Mouse (Mus musculus): ENCODE measurements at regions not wholly inside any gene's neighbourhood (a gene's known extent, or its start where the extent isn't known, plus 50 kb on each side); places are given as distances from the start of the nearest gene placed in this dataset.

DNA sequence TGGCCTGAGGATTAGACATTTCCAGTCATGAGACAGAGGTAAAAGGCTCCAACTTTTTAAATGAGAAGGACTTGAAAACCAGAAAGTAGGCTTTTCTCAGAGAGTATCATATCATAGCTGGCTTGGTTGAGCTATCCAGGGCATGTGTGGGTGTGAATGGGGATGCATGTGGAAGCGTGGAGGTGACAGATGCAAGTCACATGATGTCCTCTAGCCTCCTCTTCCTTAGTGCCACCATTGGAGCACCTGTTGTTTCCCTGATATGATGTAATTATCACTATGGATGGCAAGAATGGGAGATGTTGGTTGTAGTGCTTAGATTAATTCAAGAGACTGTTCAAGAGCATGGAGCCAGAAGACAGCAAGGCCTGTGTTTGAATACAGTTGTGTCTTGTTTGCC is 510.0 kb downstream of the Ccdc171 start:
- DNase-seq, result no peak

DNA sequence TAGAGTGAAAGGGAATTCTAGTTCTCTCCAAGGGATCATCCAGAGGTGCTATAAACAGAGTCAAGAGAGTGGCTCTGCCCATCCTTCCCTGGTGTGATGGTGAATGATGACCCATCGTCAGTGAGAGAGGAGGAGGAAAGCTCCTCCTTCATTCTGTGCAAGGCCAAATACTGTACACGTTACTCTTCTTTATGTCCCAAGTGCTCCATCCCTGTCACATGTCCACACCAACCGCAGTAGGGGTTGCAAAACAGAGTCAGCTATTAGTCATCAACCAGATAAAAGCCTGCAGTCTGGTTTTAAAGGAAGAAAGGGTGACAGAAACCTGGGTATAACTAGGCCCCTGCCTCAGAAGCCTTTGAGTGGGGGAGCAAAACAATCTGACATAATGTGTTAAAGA is 512.2 kb downstream of the Ccdc171 start:
- DNase-seq, result no peak

DNA sequence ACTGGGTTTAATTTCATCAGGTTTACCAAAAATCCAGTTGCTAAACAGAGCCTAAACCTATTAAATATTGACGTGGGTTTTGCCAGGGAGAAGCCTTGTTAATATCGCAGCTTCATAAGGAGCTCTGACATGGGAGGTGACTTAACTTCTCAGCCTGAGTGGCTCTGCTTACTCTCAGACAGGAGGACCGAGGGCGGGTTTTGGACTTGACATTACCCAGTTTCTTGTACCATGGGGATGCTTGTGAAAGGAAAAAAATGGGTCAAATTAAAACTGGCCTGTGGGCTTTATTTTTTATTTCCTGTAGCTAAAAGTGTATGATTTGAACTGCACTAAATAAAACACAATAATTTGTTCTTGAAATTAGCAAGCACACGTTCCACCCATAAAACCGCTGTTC is 524.9 kb downstream of the Ccdc171 start:
- DNase-seq, result no peak

DNA sequence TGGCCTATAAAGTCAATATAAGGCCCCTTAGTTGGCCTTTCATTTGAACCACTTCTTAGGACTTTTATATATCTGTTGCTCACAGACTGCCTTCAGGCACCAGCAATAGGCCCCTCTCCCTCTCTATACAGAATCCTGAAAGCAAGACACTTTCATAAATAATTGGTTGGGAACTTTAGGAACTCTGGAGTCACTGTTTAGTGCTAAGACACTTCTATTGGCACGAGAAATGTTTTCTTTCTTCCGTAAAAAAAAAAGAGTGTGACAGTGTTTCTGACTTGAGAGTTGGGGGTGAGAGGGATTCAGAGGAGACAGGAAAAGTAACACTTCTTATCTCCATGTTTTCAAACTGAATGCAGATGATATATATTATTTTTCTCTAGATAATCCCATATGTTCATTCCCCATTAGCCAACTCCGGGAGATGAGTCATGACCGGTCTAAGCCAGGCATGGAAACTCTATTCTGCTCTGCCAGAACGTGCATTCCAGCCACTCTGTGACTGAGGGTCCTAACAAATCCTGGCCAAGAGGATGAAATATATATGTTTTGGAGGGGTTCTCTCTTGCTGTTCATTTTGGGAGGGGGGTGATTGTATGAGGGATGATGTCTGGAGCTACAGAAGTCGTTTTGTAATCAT is 531.6 kb downstream of the Ccdc171 start:
- DNase-seq, result no peak

DNA sequence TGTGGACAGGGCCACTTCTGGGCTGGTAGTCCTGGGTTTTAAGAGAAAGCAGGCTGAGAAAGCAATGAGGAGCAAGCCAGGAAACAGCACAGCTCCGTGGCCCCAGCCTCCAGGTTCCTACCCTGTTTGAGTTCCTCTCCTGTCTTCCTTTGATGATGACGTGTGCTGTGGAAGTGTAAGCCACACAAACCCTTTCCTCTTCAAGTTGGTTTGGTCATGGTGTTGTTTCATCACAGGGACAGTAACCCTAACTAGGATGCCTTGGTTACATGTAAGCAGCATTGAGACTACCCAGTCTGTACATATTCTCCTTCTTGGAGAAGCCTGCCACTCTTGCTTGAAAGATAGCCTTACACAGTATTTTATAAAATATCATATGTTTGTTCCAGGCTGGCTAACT is 534.8 kb downstream of the Ccdc171 start:
- DNase-seq, result no peak

DNA sequence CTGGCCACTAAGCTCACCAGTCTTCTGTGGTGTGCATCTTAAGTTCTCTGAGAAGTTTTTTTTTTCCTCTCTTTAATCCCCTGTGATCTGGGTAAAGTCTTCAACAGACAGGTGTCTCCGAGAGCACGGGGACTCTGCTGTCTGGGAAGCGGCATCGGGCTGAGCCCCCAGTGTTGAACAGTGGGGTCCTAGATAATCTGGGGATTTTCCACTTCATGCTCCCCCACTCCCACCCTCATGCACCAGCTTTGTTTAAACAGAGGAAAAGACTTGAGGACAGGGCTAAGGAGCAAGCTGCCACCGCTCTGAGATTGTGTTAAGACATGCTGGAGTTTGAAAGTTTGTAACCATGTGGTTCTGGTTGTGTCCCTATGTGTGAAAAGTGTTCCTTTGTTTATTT is 538.4 kb downstream of the Ccdc171 start:
- no peak for DNase-seq

DNA sequence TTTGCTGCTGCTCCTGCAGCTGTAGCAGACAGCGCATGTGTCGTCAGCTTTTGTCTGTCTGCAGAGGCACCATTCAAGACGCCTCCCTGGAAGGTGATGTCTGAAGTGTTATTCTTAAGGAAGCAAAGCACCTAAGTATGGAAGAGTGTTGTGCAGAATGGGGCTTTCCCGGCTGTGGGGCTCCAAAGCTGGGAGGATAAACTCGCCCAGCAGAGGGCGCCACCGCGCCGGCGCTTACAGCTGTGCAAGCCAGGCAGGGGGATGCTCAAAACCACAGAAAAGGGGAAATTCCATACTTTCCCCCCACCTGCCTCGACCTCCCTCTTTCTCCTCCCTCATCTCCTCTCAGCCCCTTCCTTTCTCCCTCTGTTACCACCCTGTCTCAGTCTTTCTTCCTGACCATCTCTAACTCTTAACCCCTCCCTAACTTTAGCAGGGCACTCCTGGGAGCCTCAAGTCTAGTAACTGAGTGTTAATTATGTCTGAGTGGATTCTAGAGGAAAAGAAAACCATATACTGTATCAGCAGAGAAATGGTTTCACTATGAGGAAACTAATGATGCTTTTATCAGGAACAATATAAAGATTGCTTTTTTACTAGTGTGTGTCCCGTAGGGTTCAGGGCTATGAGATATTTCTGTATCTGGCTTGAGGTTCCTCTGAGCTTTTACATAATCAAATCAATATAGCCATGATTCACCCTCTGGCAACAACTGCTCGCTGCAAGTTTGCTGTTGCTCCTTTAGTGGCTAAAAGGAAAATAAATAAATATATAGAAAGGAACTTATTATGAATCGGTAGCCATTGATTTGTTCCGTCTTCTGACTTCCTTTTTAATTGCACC is 539.5 kb downstream of the Ccdc171 start:
- peak; percentile 89 to 92 for DNase-seq

DNA sequence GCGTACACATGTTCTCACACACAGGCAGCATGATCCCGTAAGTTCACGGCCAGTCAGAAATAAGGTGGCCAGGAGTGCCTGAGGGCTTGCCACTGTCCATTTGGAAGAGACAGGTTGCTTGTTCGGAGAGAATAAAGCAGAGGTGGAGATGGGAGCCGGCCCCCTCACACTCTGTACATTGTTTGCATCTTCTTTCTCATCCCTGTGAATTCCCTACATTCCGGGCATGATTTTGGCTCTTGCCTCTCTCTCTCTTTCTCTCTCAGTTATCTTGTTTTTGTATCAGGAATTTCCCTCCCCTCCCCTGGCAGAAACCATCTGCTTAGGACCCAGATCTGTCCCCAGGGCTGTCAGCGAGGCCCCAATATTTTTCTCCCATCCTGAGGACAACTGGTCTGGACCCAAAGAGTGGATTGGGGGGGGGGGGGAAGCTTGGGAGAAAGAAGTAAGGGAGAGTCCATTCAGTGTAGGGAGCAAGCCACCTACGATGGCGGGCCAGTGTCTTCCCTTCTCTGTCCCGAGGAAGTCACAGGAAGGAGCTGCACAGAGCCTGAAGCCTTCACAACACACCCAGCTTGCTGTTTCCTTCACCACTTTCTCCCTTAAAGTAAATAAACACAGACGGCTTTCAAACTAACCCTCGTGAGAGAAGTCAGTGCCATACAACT is 540.2 kb downstream of the Ccdc171 start:
- DNase-seq, result no peak

DNA sequence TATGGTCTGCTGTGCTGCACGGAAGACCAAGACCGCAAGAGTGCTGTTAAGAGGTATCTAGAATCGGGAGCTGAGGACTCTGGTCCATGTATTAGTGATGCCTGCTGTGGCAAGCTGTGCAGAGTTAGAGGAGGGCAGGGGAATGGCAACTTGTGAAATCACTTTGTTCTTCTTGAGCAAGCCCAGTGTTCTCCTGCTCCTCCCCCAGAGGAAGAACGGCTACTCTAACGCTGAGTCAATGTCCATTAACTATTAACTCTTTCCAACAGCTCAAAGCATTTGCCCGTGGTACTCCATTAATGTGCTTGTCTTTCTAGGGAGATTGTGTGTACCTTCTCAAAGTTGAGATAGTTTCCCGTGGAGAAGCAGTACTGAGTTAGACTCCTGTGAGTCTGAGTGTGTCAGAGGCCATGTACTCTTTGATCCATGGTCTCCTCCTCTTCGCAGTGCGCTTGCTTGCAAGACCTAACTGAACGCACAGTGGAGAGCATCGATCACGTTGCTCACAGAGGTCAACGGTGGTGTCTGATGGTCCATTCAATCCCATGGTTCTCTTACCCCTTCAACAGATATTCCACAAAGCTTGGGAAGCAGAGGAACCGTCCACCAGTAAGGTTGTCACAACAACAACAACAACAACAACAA is 542.7 kb downstream of the Ccdc171 start:
- no peak for DNase-seq

DNA sequence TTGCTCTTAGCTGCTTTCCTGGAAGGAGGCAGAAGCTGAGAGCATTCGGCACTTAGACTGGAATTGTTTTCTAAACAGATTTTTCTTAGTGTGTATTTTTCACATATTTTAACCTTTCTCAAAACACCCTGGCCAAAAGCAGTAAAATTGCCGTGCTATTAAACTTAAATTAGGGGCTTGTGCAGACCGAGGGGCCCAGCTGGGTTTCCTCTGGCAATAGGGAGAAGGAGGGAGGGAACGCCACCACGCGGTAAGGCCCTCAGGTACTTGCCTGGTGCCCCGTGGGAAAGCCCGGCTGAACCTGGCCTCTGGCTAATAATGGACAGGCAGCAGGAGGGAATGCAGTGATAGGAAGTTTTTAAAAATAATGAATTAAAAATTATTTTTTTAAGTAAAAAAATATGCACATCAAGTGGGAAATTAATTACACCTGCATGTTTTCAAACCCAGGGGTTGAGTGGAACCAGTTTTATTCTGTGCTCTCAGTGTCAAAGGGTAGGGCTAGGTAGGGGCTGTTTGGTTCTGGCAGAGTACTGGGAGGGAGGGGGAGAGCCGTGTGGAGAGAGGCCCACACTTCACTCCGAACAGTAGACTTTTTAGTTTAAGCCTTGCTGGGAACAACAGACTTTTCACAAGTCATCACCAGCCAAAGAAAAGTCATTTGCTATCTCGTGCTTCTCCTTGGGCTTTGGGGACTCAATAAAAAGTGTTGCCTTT is 543.8 kb downstream of the Ccdc171 start:
- DNase-seq, result no peak

DNA sequence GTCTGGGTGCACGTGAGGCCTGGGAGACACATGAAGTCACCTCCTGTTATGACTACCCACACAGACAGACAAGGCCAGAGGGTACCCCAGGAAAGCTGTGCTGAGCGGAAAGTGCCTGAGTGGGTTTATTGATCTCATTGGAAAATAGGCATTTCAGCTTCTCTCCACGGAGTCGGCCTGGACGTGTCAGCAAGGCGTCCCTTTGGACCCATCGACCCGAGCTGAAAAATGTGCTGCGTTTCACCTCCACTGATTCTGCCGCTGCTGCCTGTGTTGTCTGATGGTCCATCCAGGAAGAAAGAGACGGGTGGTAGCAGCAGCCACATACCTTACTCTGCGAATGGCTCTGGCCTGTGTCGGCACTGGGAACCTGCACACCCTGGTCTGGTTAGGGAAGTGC is 544.3 kb downstream of the Ccdc171 start:
- no peak for DNase-seq

DNA sequence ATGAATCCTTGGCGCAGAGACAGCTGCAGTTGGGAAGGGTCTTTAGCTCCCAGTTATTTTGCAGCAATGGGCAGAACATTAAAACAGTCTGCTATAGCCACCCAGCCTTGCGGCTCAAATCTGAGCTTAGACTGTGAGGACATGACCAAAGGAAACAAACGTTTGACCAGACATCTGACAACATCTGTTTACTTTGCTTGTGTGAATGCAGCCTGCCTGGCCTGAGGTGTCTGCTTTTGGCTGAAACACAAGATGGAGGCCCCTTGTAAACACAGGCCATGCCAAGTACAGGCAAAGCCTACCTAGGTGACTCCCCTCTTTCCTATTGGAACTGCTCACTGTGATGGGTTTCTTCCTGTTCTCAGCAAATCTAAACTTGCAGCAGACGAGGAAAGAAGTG is 544.7 kb downstream of the Ccdc171 start:
- no peak for DNase-seq

DNA sequence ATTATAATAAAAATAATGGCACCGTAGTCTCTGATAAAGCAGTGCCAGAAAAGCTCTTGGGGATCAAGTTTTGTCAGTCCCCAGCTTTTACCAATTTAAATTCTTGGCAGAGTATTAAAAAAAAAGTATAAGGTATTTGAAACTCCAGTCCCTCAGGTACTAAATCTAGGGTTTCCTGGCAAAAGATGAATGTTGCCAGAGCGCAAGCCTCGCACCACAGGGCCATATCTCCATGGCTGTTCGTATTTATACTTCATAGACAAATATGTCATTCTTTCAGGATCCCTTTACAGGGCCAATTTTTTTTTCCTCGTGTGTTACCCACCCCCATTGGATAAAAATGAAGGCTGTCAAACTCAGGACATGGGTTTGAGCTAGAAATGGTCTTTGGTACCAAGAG is 546.8 kb downstream of the Ccdc171 start:
- no peak for DNase-seq

DNA sequence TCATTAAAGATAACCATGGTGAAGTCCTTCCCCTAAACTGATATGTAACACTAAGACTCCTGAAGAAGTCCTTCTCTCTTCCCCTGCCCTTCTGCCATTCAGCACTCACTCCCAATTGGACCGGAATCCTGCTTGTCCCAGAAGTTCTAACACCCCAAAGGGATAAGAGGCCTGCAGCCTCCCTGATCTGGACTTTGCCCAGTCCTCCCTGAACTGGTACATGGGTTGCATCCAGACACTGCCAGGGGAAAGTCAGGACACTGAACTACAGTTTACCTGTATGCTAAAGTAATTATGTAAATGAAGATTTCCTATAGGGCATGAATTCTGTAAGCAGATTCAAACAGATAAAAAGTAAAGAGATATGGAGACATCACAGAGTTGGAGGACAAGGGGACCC is 551.2 kb downstream of the Ccdc171 start:
- no peak for DNase-seq

DNA sequence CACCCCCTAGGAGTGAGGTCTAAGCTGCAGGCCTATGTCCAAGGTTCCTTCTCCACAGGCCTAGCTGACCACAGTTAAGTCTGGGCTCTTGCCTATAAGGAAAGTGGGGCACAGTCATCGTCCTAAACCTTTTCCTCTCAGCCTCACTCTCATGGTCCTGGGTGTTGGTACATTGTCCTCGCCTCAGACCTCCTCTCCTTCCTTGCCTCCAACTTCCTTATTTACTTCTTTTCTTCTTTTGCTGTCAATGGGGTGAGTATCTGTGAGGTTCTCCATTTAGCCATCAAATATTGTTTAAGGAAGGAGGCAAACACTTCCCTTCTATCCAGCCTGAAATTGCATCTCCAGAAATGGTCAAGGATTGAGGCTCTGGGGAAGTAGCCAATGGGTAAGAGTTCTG is 554.2 kb downstream of the Ccdc171 start:
- DNase-seq, result no peak

DNA sequence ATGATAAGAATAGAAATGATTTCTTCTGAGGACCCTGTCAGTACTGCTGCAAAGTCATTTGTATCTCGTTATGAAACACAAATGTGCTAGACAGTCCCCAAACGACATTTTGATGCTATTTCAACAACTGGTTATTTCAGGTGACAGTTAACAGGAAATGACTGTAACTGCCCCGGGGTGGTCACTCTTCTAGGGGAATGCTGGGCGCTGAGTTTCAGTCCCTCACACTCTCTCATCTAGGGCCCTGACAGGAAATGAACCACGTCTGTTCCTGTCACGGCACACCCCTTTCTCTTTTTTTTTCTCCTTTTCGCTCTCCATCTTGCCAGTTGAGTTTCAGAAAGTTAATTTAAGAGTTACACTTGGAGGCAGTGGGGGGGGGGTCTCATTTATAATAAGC is 556.2 kb downstream of the Ccdc171 start:
- no peak for DNase-seq

DNA sequence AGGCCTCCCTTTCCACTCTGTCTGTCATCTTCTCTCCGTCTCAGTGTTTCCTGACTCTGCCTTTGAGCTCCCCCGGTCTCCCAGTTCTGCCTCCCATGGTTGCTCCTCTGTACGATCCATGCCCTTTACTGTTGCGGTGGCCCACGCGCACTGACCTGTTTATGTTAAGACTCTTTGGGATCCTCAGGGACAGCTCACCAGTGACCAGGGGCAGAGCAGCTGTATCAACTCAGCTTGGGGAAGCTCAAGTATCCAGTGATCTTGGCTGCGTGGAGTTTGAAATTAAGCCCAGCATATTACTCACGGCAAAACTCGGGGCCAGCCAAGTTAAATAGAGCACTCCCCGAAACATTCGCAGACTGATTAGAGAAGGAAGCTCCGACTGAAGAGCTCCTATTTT is 562.8 kb downstream of the Ccdc171 start:
- DNase-seq, result no peak

DNA sequence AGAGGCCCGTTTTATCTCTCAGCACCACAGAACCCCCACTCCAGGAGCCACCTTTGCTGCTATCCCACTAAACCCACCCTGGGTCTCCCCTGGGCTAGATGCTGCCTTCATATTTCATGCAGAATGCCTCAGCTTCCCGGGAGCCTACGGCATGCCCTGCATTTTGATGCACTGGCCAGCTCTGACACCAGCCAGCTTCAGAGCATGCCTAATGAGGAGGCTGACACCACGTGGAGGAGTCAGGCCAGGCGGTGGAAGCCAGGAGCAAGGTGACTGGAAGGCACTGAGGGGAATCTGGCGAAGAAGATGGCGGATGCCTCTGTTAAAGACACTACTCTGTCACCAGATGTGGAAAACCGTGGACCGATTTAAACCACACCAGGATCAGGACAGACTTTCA is 567.2 kb downstream of the Ccdc171 start:
- peak; percentile 43 to 56 for DNase-seq

DNA sequence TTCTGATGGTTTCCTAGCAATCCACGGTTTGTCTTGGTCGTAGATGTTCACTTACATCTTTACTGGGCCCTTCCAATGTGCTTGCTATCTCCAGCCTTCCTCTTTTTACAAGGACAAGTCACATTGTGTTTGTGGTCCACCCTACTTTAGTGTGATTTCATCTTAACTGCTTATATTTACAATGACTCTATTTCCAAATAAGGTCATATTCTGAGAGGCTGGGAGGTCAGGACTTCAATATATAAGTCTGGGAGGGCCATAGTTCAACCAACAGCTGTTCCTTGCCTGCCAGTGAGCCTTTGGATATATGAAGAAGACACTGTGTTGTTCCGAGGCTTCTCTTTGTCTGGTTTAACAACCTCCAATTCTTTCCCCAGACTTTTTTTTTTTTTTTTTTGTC is 569.9 kb downstream of the Ccdc171 start:
- no peak for DNase-seq

DNA sequence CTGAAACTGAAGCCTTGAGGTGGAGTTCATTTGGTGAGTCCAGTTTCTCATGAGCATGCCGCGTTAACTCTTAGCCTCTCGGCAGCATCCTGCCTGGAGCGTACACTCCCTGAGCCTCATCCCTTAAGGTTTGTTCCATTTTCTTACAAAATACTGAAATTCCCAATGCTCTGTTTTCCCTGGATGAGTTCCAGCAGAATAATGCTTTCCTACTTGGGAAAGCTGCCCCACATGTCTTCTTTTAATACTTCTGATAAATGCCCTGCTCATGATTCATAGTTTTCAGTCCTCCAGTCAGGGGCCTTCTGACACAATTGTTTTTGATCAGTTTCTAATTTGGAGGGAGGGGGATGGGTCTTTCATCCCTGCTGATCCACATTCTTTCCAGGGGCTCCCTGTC is 570.7 kb downstream of the Ccdc171 start:
- no peak for DNase-seq

DNA sequence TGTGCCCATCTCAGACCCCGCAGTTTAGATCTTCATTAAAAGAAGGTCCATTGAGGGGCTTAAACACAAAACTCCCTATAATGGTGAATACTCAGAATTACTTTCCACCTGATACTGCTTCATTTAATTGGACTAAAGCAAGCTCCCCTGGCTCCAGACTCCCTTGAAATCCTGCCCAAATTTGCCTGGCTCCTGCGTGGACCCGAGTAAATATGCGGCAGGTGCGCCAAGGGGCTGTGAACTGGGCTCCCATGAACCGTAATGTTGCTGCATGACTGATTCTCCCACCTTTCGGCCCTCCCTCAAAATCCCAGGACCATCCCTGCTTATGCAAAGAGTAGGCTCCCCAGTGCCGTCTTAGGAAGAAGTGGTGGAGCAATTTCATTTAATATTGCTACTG is 573.7 kb downstream of the Ccdc171 start:
- DNase-seq, result peak; percentile 59 to 65

DNA sequence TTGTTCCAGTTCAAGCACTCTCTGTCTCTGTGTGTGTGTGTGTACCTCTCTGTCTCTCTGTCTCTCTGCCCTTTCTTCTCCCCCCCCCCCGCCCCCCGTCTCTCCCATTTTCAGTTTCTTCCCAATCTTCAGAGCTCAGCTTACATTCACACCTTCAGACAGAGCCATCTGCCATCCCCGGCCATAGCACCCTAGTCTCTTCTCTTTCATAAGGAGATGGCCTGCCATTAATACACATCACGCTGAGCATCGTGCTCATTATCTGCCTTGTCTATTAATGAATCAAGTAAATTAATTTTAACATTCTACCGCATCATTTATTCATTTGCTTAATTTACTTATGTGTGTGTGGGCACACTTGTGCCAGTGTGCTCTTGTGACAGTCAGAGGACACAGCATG is 573.2 kb downstream of the Bnc2 start:
- DNase-seq, result no peak

DNA sequence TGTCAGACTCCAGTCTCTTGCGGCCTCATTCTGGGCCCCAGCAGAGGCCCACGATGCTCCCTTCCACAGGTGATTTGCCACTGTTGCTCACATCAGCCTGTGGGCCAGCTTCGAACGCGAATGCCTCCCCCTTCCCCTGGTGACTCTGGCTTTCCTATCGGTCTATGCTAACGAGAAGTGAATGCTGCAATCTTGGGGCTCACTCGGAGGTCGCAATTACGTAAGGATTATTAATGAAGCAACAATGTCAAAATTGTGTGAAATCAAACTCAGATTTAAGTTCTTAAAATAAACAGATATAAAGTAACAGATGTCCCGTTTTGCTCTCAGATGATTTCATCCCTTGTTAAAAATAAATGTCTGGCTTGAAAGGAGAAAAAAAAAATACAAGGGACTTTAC is 572.3 kb downstream of the Bnc2 start:
- no peak for DNase-seq
